Comparison of ENCODE assay signal across 8 mouse cellular contexts in the genomic region with DNA sequence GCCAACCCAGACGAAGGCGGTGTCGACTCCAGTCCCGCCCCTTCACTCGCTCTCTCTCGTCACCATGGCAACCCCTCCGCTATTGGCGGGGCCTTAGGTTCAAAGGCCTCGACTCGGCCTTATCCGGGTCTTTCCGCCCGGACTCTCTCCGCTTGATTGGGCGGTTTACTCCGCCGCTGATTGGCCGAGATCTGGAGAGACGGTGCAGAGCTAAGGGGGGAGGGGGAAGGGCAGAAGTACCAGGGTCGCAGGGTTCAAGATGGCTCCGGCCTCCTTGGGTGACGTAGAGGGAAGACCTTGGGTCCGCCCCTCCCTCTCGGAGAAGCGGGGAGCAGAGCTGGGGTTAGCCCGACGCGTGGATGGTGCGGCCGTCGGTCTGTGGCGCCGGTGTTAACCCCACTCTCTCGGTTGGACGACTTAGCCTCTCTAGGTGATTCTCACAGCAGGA. TPM values are rescaled to one million over a fixed set of nuclear protein-coding genes. Genes with fewer than 3 reads are reported as not detected.
DNase-seq lines count a peak whose midpoint lies in the region; ATAC-seq and TF ChIP-seq lines count a peak whose summit lies in the region.

Agpat1 (plus strand) TSS at position 202 of the 448 bp plus-strand sequence.

- peaks cover 43% of the 10 kb centered on the region for H3K4me1 ChIP-seq in hindbrain, embryonic 14.5 days (replicated peaks; ENCODE audit: control insufficient read depth, insufficient read depth, low read length)

- TF ChIP-seq CTCF in Patski (IDR thresholded peaks at IDR 0.05) = no peak

- POLR2A ChIA-PET in Patski (lab: Charles Lee) = interaction anchor here (1.5 to 5.4 kb wide), 4 partner anchors 11 to 16 kb away, joined by 4 to 28 read pairs (median 8); partner anchors contain the start of genes Gpsm3 and Pbx2

- peak within 1 kb of the TSS; percentile 76 for H3K4me2 ChIP-seq in hindbrain, embryonic 14.5 days (replicated peaks)

- H3K36me3 ChIP-seq in hindbrain, embryonic 14.5 days (replicated peaks; ENCODE audit: control insufficient read depth, insufficient read depth) = peaks cover 16% of the 10 kb centered on the region

- peak within 1 kb of the TSS; percentile 87 for H3K27ac ChIP-seq in hindbrain, embryonic 14.5 days

- CTCF ChIA-PET in Patski (lab: Charles Lee) = interaction anchor here (1.0 to 2.1 kb wide), 3 partner anchors 9 to 25 kb away, joined by 3 to 13 read pairs (median 4); partner anchors contain the start of gene Prrt1

- peak within 1 kb of the TSS; percentile 92 for H3K9ac ChIP-seq in hindbrain, embryonic 14.5 days

- no peak for DNase-seq in Patski (ENCODE audit: low read depth, low spot score)
- peak; percentile 99 for DNase-seq in cerebellum, postnatal 14 days
- peak; percentile 95 to 98 for DNase-seq in frontal cortex, postnatal 36 days (ENCODE audit: low spot score in 2 of 2)
- DNase-seq in hindbrain, embryonic 14.5 days (ENCODE audit: low spot score) = peak; percentile 99
- peak; percentile 86 to 88 for DNase-seq in layer of hippocampus, postnatal 25 days (ENCODE audit: extremely low spot score in 1 of 2, low spot score in 1 of 2)
- peak; percentile 99 for DNase-seq in lung, postnatal 14 days
- peak; percentile 95 for DNase-seq in ovary, postnatal 36 days (ENCODE audit: low spot score)
- peak; percentile 98 for DNase-seq in thymus, postnatal 25 days

- H3K4me3 ChIP-seq in hindbrain, embryonic 14.5 days (replicated peaks; ENCODE audit: low read length) = peak within 1 kb of the TSS; percentile 80

- in situ Hi-C loops in Patski (cut with MboI; ENCODE audit: low pct_unique_long_range_greater_than_20kb) = no loop called here

- no peaks in the 10 kb centered on the region for H3K9me3 ChIP-seq in hindbrain, embryonic 14.5 days (ENCODE audit: control insufficient read depth, low read length)

- under 1% methylated on average over 35 of the region's 35 CpGs for WGBS in hindbrain, embryonic 14.5 days

- H3K27me3 ChIP-seq in Patski = no peaks in the 10 kb centered on the region
- no peaks in the 10 kb centered on the region for H3K27me3 ChIP-seq in hindbrain, embryonic 14.5 days (ENCODE audit: control insufficient read depth, insufficient read depth, low read length)

- ATAC-seq in Patski = peak; percentile 67
- peak; percentile 89 for ATAC-seq in hindbrain, embryonic 14.5 days (ENCODE audit: low FRiP score)

RNA-seq across cellular contexts. Expression of gene Agpat1, which starts in this region (rescaled TPM):
- polyA plus RNA-seq in Patski (2021) = 128 TPM
- 123 and 126 TPM in 2 replicates for polyA plus RNA-seq in hindbrain, embryonic 14.5 days (2014; fragmentation: Nextera tagmentation; extraction: Ambion mirVana)
- 100 to 1,000 TPM; 170 to 172 TPM for total RNA-seq in layer of hippocampus, postnatal 25 days (2021)
